Mouse (Mus musculus) heart, adult 8-10 months (tissue): Measurements from ENCODE around the gene Apbb2. TPM values are rescaled to one million over a fixed set of nuclear protein-coding genes. Genes with fewer than 3 reads are reported as not detected.
A peak's percentile ranks its signal among the peaks of the same experiment; 100 is the strongest.

Source experiments
- DNase-seq: peaks from one replicate; pipeline ENCODE4 v3.0.0; 2022; ENCODE audit warnings: low spot score
- total RNA-seq, 4 experiments: library from RNA; stranded (reverse); gene quantifications; 2 replicates each; pipeline ENCODE4 v1.2.4; 2022

Gene Apbb2
- total RNA-seq, 4 experiments from 2014 or later, result 36.6 to 56.3 (median 46.4) TPM

DNA sequence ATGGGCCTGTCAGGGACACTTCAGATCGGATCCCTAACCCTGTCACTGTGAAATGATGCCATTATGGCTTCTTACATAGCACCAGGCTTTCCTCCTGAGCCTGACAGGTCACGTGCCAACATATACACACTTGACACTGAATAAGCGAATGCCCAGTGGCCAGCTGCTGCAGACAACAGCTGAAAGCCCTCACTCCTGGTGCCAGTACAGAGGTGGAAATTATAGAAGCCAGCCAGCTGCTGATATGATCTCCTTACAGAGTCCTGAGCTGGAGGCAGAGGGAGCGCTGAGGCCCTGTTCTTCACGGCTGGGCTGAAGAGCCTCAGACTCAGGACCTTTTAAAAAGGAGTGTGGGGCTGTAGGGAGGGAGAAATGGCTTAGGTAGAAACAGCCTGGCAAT lies 234.5 kb downstream of the Apbb2 start:
- no peak for DNase-seq

GRCm38 (mm10) chr5:66382111-66382510 lies 236.5 kb downstream of the Apbb2 start:
- no peak for DNase-seq

DNA sequence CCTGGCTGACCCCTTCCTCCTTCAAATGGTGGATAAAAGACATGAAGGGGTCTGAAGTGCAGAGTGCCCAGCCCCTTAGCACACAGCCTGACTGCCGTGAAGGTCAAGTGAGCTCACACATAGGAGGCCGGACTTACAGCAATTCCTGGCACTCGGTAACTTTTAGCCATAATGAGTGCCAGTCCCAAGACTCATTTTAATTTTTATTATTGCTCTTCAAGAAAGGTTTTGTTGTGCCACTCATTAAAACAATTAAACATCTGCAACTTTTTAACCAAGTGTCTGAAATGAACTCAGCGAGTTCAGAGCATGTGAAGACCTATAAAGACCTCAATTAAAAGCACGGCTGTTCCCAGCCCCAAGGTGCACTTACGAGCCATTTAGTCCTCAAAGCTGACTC lies 239.6 kb downstream of the Apbb2 start:
- no peak for DNase-seq

DNA sequence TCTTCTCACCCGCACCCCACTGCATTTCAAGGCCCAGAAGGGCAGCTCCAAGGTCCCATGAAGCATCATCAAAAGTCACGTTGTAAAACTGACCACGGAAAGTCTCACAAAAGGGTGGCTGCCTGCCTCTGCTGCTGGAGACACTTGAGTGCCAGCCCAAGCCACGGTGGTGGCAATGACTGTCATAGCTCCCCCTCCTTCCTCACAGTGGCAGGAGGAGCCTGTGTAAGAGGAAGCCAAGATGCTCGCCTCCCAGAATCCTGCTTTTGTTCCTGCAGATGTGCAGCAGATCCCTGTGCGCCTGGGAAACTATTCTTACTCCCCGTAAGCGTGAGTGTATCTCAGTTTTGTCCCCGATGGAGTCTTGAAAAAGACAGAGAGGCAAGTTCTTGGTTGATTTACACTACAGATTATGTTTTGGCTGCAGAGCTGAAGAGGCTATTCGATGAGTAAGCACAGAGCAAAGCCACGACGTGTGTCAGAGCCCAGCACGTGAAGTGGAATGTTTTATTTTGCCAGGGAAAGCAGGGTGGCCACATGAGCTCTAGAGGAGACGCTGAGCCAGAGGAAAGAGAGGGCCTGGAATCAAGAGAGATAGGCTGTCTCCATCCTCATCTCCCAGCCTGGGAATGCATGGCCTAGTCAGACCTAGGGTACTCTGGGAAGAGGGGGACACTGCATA lies 241.9 kb downstream of the Apbb2 start:
- no peak for DNase-seq

DNA sequence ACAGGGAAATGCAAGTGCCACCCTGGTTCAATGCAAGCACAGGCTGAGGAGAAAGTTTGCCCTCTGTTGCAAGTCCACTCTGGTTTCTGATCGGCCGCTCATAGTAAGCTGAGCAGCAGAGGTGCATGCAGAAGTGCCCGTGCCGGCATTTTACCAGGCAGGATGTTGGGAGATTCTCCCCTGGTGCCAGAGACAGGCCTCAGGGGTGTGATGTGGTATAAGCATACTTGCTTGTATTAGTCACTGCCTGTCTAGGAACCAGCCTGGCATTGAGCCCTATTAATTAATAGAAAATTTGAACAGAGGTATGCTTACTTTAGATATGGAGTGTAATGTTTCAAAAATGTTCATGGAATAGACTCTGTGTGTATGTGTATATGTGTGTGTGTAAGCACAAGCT lies 244.2 kb downstream of the Apbb2 start:
- DNase-seq, result no peak

DNA sequence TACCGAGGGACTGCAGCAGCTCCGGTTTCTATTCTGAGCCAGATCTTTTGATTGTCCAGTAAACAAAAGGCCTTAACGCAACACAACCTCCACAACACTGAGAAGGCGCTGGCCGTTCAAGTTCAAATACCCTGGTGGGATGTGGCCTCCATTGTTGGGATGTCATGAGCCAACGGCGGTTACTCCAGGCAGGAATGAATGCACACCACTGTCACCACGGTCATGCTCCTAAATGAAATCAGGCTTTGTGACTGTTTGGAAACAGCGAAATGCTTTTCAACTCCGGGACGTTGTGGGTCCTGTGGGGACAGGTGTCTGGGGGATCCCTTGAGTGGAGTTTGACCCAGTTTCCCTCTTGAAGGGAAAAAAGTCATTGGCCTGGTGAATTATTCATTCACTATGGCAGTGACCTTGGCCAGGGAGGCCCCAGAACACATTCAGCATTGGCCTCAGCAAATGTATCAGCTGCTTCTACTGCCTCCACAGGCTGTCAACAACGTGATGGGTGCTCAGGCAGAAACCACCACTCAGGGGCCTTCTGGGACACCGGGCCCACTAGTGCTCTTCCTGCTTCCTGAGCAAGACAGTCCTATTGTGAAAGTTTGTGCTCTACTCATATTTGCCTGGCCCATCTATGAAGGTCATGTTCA lies 244.9 kb downstream of the Apbb2 start:
- no peak for DNase-seq

DNA sequence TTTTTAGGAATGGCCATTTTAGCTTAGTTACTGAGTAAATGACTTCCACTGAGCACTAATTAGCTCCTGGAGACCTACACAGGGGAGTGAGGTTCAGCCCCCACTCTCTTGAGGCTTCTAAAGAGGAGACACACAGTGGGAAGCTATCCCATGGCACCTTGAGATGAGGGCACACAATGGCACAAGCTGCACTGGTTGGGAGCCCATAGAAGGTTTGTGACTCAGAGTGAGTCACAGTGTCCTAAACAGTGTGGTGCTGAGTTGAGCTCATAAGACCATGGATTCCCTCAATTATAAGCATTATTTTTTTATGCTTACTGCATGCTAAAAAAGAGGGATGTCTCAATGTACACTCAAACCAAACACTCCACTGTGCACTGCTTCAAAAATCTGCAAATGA lies 247.5 kb downstream of the Apbb2 start:
- no peak for DNase-seq

DNA sequence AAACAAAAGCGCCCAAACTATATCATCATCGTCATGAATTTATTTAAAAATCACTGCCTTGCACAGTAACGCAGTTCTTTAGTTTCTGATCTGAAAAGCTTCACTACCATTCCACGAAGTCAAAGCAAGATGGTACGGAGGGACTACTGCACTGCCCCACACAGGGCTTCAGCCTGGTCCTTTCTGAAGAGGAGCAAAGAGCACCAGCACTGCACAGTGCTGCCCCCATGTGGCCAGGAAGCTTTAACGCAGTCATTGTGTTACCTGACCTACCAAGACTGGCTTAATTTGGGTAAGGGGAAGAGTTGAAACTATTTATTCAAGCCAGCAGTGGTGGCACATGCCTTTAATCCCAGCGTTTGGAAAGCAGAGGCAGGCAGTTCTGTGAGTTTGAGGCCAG lies 249.6 kb downstream of the Apbb2 start:
- DNase-seq, result no peak

DNA sequence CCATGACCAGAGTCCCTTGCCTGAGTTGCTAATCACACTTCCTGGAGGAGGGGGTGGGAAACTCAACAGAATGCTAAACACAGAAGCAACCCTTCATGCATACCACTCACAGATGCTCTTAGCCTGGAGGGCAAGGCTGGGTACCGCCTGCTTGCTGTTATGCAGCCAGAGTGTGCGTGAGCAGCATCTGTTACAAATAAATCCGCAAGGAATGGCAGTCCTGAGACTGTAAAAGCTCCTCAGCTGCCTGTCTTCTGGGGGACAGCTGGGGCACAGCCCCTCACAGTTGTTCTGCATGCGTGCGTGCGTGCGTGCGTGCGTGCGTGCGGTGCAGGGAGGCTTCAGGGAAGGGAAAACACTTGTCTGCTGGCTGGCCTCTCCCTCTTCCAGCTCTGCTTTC lies 250.9 kb downstream of the Apbb2 start:
- no peak for DNase-seq

- no peak for DNase-seq
These were observed 255.0 kb downstream of the Apbb2 start for GRCm38 (mm10) chr5:66363274-66364261.

DNA sequence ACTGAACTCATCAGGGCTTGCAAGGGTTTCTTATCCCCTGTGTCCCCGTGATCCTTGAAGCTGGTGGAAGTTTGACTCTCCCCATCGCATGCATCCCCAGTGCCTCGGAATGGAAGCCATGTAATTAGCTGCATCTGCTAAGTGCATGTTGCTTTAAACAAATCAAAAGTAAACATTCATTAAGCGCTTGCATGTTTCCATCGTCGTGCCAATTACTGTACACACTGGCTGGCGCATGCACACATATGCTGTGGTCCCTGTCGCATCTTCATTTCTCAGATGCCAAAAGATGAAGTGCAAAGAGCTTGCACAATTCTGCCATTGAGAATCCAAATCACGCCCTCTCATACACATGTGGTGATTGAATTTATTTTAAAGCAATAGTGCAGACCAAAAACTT lies 257.8 kb downstream of the Apbb2 start:
- no peak for DNase-seq

DNA sequence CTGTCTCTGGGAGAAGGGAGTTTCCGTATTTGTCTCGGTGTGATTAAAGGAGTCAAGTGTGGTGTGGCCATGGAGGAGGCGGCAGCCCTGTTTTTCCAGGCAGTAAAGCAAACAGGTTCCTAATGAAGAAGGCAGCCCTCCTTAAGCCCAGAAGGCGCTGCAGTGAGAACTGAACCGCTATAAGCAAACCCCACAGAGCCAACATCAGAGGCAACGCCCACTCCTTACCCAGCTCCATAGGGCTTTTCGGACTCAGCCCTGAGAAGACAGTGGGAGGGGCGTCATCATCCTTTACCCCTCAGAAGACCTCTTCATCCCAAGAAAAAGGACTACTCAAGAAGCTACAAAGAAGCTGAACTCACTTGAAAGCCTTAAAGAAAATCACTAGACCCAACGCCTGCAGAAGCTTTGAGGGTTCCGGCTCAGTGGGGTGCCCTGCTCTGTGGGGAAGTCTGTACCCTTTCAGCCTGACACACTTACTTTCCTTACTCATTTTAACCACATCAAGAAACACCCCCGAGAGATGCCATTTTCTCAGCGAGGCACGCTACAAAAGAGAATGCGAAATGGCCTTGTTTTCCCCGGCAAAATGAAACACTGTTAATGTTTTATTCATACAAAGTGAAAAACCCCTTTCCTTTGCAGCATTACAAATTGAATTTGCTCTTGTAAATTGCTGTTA lies 258.7 kb downstream of the Apbb2 start:
- DNase-seq, result no peak

DNA sequence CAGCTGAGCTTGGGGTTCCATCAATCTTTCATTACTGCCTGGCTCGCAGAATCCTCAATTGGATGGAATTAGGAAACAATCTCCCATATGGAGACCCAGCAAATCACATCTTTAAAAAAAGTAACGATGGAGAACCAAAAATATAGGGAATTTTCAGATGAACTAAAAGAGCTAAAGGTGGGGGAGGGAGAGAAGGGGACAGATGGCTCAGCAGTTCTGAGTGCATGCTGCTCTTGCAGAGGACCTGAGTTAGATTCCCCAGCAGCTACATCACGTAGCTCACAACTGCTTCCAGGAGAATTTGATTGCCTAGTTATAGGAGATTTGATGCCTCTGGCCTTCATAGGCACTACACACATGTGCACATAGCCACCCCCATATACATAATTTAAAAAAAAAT lies 263.4 kb downstream of the Apbb2 start:
- no peak for DNase-seq

DNA sequence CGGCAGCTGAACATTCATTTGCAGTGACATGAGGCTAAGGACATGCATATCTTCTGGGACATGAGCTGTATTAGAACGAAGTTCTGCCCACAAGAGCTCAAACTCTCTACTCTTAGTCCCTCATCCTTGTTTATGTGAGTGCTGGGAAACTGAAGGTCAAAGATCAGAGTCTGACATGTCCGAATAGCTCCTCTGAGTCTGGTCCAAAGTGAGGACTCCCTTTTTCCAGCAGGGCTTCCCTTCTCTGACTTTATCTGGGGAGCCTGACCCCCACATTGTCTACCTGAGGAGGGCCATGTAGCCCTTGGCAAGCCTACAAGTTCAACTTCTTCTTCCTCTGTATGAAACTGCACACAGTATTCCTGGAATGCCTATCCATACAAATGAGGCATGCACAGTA lies 264.7 kb downstream of the Apbb2 start:
- no peak for DNase-seq

GRCm38 (mm10) chr5:66351836-66352390 lies 266.7 kb downstream of the Apbb2 start:
- peak; percentile 20 for DNase-seq

DNA sequence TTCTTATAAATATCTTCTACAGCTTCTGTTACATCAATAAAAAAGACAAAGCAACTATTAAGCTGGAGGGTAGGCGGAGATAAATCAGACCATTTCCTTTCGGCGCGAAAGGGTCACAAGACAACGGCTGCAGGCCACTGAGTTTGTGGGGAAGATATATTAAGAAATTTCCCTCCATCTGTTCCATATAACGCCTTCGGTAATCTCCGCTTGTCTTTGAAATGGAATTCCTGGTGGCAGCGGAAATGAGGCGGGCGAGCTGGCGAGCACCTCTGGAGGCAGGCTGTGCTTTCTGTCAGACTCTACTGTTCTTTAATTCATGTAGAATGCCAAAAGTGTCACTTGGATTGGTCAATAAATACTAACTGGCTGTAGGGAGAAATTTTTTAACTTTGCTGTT lies 267.5 kb downstream of the Apbb2 start:
- peak; percentile 24 for DNase-seq

DNA sequence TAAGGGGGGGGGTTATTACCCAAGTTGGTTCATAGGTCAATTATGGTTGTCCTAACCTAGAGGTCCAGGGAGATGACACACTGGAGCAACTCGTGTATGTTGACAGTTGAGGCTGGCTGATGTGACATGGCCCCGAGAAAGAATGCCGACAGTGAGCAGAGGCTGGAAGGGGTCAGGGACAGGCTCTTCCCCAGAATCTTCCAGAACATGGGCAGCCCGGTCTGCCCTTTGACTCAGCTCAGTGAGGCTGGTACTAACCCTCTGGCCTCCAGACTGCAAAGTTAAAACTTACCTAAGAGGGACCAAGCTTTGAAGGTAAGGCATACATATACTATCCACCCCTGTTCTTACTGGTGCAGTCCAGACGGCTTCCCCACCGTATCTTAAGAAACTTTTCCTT lies 268.0 kb downstream of the Apbb2 start:
- DNase-seq, result no peak

DNA sequence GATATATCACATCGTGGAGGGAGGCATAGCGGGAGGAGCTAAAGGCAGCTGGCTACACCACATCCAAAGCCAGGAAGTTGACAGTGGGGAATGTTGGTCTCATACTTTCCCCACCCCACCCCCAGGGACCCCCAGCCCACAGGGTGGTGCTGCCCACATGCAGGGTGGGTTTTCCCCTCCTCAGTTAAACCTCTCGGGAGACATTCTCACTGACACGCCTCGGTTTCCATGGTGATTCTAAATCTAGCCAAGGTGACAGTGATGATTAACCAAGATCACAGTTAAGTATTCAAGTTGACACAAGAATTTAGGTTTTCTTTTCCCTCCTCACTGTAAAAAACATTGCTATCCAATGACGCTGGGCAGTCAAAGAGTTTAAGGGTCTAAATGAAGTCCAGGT lies 270.2 kb downstream of the Apbb2 start:
- no peak for DNase-seq

- no peak for DNase-seq
These were observed 271.8 kb downstream of the Apbb2 start for GRCm38 (mm10) chr5:66346756-66347155.

- no peak for DNase-seq
These were observed 273.4 kb downstream of the Apbb2 start for GRCm38 (mm10) chr5:66345140-66345539.

GRCm38 (mm10) chr5:66344182-66344581 lies 274.4 kb downstream of the Apbb2 start:
- DNase-seq, result no peak

DNA sequence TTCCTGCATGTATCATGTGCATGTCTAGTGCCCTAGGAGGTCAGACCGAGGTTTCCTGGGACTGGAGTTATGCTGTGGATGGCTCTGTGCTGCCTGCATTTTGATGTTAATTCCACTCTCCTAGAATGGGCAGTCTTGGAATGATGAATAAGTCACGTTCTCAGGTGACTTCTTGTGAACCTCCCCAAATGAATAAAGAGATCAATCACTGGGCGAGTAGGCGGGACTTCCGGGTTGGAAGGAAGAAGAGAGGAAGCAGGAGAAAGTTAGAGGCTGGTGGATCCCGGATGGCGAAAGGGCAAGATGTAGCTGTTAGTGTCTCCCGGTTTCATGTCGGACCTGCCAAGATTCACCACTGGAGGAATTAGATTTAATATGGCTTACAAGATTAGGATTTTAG lies 276.3 kb downstream of the Apbb2 start:
- DNase-seq, result no peak
